Mouse (Mus musculus) gastrocnemius, postnatal 36 days (tissue): ENCODE measurements at regions not wholly inside any gene's neighbourhood (a gene's known extent, or its start where the extent isn't known, plus 50 kb on each side); places are given as distances from the start of the nearest gene placed in this dataset.

Source experiments
- DNase-seq, 2 experiments: peaks; one replicate each; pipeline ENCODE4 v3.0.0; 2022
- intact Hi-C: fragments of 180-260 bp; cut with DNase I; formaldehyde crosslinking; loops from one replicate; pipeline ENCODE4 v1.15.1; 2025

GRCm38 (mm10) chr1:73259525-73260098 is 243.9 kb upstream of the Tnp1 start:
- intact Hi-C loops: no loop called here
- no peak for DNase-seq

DNA sequence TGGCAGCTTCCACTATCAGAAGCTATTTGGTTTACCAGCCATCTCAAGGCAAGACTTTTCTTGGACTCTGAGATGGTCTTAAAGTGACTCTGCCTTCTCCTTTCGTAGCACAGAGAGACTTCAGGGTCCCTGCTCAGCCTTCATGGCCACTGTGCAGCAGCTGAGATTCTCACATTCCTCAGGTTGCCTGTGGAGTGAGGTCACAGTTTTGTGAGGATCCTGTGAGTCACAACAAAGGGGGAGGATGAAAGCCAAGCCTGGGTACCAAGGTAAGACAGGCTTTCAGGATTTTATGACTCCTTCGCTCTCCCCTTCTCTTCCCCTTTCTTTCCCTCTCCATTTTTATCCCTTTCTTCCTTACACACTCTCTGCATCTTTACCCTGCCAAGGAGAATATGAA is 241.6 kb upstream of the Tnp1 start:
- no peak for DNase-seq
- intact Hi-C loops: no loop called here

DNA sequence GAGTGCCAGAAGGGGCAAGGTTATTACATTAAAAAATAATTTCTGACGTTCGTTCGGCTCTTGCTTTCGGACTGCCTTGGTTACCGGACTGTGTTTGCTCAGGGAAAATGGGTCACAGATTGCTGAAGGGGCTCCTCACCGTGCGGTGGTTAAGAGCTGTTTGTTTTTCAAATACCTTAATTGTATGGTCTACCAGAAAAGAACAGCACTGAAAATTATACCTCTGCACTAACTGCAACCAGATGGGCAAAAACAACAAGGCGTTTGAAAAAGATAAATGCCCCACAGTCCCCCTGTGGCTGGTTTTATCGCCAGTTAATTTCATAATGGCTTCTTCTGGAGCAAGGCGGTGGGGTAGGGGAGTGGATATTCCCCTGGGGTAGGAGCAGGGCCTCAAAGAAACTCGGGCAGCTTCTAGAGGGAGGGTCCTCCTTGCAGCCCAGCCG is 236.2 kb upstream of the Tnp1 start:
- intact Hi-C loops: no loop called here
- DNase-seq: no peak

GRCm38 (mm10) chr1:73244016-73244415 is 228.3 kb upstream of the Tnp1 start:
- intact Hi-C loops: no loop called here
- no peak for DNase-seq

- DNase-seq: no peak
- intact Hi-C loops: no loop called here
Observed at GRCm38 (mm10) chr1:73242290-73242689, 226.6 kb upstream of the Tnp1 start.

DNA sequence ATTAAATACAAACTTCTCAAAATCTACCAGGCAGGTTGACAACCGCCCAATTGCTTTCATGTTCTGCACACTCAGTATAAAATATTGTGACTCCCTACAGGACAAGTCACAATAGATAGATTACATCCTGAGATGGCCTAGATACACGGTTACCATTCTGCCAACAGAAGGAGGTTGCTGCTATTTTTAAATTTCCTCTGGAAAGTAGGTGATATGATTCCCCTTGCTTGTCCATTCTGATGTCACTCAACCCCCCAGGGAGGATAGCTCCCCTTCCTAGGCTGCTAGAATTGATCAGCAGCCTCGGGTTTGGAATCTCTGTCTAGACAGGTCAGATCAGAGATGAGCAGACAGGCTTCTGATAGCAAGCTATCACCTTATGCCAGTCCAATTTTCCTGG is 221.2 kb upstream of the Tnp1 start:
- no peak for DNase-seq
- intact Hi-C loops: loop anchor here (10.0 kb wide), 1 partner anchor 122 kb away; no protein-coding TSS in a partner anchor

- intact Hi-C loops: loop anchor here (10.0 kb wide), 1 partner anchor 119 kb away; no protein-coding TSS in a partner anchor
- no peak for DNase-seq
Observed at GRCm38 (mm10) chr1:73233636-73234035, 217.9 kb upstream of the Tnp1 start.

- intact Hi-C loops: loop anchor here (10.0 kb wide), 1 partner anchor 118 kb away; no protein-coding TSS in a partner anchor
- no peak for DNase-seq
Observed at GRCm38 (mm10) chr1:73233041-73233440, 217.3 kb upstream of the Tnp1 start.

GRCm38 (mm10) chr1:73230611-73231010 is 214.9 kb upstream of the Tnp1 start:
- intact Hi-C loops: loop anchor here (10.0 kb wide), 1 partner anchor 116 kb away; no protein-coding TSS in a partner anchor
- DNase-seq: no peak

- DNase-seq: no peak
- intact Hi-C loops: no loop called here
Observed at GRCm38 (mm10) chr1:73227246-73227645, 211.5 kb upstream of the Tnp1 start.

DNA sequence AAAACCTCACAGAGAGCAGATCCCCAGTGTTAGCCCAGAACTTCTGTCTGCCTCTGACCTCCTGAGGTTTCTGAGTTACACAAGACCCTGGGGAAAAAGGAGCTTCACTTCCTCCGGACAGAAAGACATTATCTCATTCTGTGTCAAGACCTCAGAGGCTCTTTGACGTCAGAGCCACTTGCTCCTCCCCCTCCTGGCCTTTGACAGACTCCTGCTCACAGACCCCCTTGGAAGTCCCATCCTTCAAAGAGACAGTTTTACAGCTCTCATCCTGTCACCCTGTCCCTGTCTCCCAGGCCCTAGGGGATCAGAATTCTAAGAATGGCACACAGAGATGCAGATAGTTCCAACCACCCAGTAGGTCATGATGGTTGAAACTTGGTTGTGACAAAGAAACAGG is 206.2 kb upstream of the Tnp1 start:
- DNase-seq: no peak
- intact Hi-C loops: no loop called here

- intact Hi-C loops: no loop called here
- DNase-seq: no peak
Observed at GRCm38 (mm10) chr1:73214305-73214946, 198.7 kb upstream of the Tnp1 start.

DNA sequence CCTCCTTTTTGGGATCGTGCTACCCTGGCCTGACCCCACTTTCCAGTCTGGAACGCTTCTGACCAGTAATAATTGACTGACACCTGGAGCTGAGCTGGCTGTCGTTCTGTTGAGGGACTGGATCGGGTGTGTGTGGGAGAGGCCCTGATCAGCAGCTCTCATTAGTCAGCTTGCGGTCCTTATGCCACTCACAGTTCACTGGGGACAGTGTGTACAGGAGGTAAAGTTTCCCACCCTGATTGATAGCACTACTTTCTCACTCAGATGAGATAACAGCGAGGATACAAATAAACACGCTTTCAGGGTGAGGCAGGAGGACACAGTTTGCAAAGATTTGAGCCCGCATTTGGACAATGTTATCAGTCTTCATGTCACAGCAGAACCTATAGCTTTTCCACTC is 191.7 kb upstream of the Tnp1 start:
- DNase-seq: no peak
- intact Hi-C loops: no loop called here

- no peak for DNase-seq
- intact Hi-C loops: no loop called here
Observed at GRCm38 (mm10) chr1:73205788-73206187, 190.1 kb upstream of the Tnp1 start.

- no peak for DNase-seq
- intact Hi-C loops: no loop called here
Observed at GRCm38 (mm10) chr1:73200112-73200511, 184.4 kb upstream of the Tnp1 start.

GRCm38 (mm10) chr1:73190832-73191231 is 175.1 kb upstream of the Tnp1 start:
- intact Hi-C loops: no loop called here
- DNase-seq: no peak

- intact Hi-C loops: no loop called here
- DNase-seq: no peak
Observed at GRCm38 (mm10) chr1:73188796-73189195, 173.1 kb upstream of the Tnp1 start.

- intact Hi-C loops: no loop called here
- DNase-seq: no peak
Observed at GRCm38 (mm10) chr1:73184477-73184876, 168.8 kb upstream of the Tnp1 start.

GRCm38 (mm10) chr1:73178810-73179209 is 163.1 kb upstream of the Tnp1 start:
- intact Hi-C loops: no loop called here
- no peak for DNase-seq

GRCm38 (mm10) chr1:73177076-73177475 is 161.4 kb upstream of the Tnp1 start:
- no peak for DNase-seq
- intact Hi-C loops: no loop called here

DNA sequence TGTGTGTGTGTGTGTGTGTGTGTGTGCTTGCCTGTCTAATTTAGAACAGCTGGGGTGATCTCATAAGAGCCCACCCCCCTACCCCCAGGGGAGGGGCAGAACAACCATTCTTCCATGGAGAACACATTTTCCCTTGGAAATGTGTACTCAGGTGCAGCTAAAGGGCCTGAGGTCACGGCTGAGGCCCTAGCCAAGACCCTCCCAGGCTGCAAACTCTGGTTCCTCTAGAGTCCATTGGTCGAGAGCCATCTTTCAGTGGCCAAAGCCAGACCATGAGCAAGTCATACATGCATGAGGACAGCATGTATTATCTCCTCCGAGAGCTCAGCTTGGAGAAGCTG is 154.9 kb upstream of the Tnp1 start:
- no peak for DNase-seq
- intact Hi-C loops: no loop called here

DNA sequence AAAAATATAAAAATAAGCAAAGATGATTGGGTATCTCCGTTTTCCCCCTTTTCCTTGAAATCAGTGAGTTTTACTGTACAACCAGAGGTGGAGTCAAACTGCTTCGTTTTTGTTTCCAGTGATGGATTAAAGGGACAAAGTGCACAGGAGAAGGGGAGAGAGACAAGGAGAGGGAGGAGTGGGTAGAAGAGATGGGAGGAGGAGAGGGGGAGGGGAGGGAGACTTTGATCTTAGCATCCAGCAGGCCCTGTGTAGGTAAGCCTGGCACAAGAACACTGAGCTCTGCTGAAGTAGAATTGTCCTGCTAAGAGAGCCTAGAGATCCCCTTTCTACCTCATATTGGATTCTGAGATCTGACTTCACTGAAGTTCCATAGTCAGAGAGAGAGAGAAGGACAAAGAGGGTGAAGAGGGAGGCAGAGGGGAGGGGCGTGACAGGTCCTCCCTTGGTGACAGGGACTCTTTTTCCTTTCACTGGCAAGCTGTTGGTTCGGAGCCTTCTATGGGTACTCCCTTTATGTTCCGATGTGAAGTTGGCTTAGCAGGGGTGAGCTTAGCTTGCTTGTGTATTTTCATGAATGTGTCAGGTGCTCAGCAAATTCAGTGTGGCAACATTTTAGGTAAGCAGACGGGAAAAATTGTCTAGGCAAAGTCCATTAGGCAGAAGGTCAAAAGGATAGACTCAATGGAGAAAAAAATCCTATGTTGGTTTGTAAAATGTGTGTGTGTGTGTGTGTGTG is 154.4 kb upstream of the Tnp1 start:
- no peak for DNase-seq
- intact Hi-C loops: no loop called here
